Mouse (Mus musculus): Measurements from ENCODE around the gene Galnt2.

GRCm38 (mm10) chr8:124312228-124312627 lies 81.0 kb downstream of the Galnt2 start:
- TF ChIP-seq CTCF (IDR thresholded peaks at IDR 0.05; ENCODE audit: control insufficient read depth, insufficient read depth, low read length): no peak
- TF ChIP-seq POLR2A (IDR thresholded peaks at IDR 0.05; ENCODE audit: borderline replicate concordance, control insufficient read depth, low read depth, low read length): no peak

Data from bone marrow, adult 2 months (tissue).